Mouse (Mus musculus) midbrain, embryonic 15.5 days (tissue): Measurements from ENCODE around the gene Irf6. TPM values are rescaled to one million over a fixed set of nuclear protein-coding genes. Genes with fewer than 3 reads are reported as not detected.

Experiments
- ATAC-seq: fragments of 200-750 bp; cut with Nextera tagmentation; replicated peaks from 2 replicates; pipeline ENCODE4 v1.8.0; 2017; ENCODE audit warnings: moderate TSS enrichment
- H3K27ac ChIP-seq: fragments of 300-500 bp; sonication (generic); 2 replicates; pipeline ENCODE4 v1.5.1; 2015; ENCODE audit warnings: mild to moderate bottlenecking, inconsistent platforms
- H3K27me3 ChIP-seq: fragments of 300-500 bp; sonication (generic); replicated peaks from 2 replicates; pipeline ENCODE4 v1.6.1; 2015; ENCODE audit warnings: inconsistent platforms
- H3K36me3 ChIP-seq: fragments of 300-500 bp; sonication (generic); replicated peaks from 2 replicates; pipeline ENCODE4 v1.6.1; 2015; ENCODE audit warnings: inconsistent platforms
- H3K4me1 ChIP-seq: fragments of 300-500 bp; sonication (generic); 2 replicates; pipeline ENCODE4 v1.6.1; 2015; ENCODE audit warnings: inconsistent platforms
- H3K4me2 ChIP-seq: fragments of 300-500 bp; sonication (generic); 2 replicates; pipeline ENCODE4 v1.6.1; 2015; ENCODE audit warnings: inconsistent platforms, mild to moderate bottlenecking, moderate library complexity
- H3K4me3 ChIP-seq: fragments of 300-500 bp; sonication (generic); 2 replicates; pipeline ENCODE4 v1.5.1; 2015; ENCODE audit warnings: mild to moderate bottlenecking, inconsistent platforms
- H3K9ac ChIP-seq: fragments of 300-500 bp; sonication (generic); 2 replicates; pipeline ENCODE4 v1.6.1; 2015; ENCODE audit warnings: mild to moderate bottlenecking, inconsistent platforms
- H3K9me3 ChIP-seq: fragments of 300-500 bp; sonication (generic); 2 replicates; pipeline ENCODE4 v1.6.1; 2016; ENCODE audit warnings: inconsistent platforms
- WGBS: fragments of 180-500 bp; shearing (Covaris S2); methylation state at CpG from one replicate; pipeline ENCODE4 v1.1.7; 2015; ENCODE audit warnings: mixed read lengths; 5-methylcytosine and 5-hydroxymethylcytosine counted together
- polyA plus RNA-seq: library from polyadenylated mRNA; unstranded; fragments of >200 nt; fragmentation: Nextera tagmentation; extraction: Ambion mirVana; gene quantifications from 2 replicates; pipeline ENCODE4 v1.2.1, GENCODE M21; 2015

Gene Irf6
- polyA plus RNA-seq, 1 experiment from 2014 or later: 0.81 TPM

- H3K4me2 ChIP-seq: no peak overlapping the region
- no peaks in the 10 kb centered on the region for H3K9me3 ChIP-seq
- H3K9ac ChIP-seq: no peak overlapping the region
- no peak overlapping the region for H3K4me3 ChIP-seq
- peak overlapping the region; percentile 55; the same call in 1 of the 2 replicates for H3K27ac ChIP-seq
- ATAC-seq: no peak
- H3K4me1 ChIP-seq: peaks cover 8% of the 10 kb centered on the region; the same call in 1 of the 2 replicates
- H3K27me3 ChIP-seq: no peaks in the 10 kb centered on the region
- WGBS: 62% methylated on average over 3 of the region's 3 CpGs
- H3K36me3 ChIP-seq: no peaks in the 10 kb centered on the region
These were observed 36.9 kb downstream of the Irf6 start for GRCm38 (mm10) chr1:193189771-193190170.

DNA sequence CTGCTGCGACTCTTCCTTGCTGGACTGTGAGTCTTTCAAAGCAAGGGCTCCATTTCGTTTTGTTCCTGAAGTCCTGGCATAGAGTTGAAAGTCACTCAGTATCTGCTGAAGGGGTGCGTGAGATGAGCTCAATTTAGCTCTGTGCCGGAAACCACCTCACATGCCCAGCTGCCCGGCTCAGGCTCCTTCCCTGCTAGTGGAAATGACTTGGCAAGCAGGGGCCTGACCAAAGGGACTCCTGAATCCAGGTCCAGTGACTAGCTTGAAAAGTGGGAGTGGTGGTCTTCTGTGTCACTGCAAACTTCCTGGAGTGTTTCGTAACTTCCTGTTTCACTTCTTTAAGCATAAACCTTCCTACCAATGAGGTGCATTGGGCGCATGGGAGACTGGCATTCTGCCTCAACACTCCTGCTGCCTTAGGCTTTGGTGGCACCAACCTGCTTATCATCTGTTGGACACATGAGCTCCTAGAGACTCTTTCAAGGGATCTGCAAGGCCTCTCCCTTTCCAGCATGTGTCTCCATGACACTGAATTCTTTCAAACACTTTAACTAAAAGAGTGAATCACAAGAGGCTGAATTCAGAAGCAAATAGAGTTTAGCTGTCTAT lies 38.9 kb downstream of the Irf6 start:
- H3K4me3 ChIP-seq: no peak overlapping the region
- H3K4me1 ChIP-seq: peaks cover 8% of the 10 kb centered on the region; the same call in 1 of the 2 replicates
- WGBS: 86% methylated on average over 7 of the region's 7 CpGs
- H3K27ac ChIP-seq: no peak overlapping the region
- no peak overlapping the region for H3K4me2 ChIP-seq
- no peak for ATAC-seq
- no peaks in the 10 kb centered on the region for H3K9me3 ChIP-seq
- H3K27me3 ChIP-seq: no peaks in the 10 kb centered on the region
- H3K36me3 ChIP-seq: no peaks in the 10 kb centered on the region
- H3K9ac ChIP-seq: no peak overlapping the region

- no peak overlapping the region for H3K27ac ChIP-seq
- no peaks in the 10 kb centered on the region for H3K27me3 ChIP-seq
- H3K9ac ChIP-seq: no peak overlapping the region
- no peaks in the 10 kb centered on the region for H3K36me3 ChIP-seq
- no peak overlapping the region for H3K4me2 ChIP-seq
- WGBS: 89% methylated on average over 3 of the region's 3 CpGs
- no peaks in the 10 kb centered on the region for H3K9me3 ChIP-seq
- no peak for ATAC-seq
- no peak overlapping the region for H3K4me3 ChIP-seq
- peaks cover 2% of the 10 kb centered on the region; the same call in 1 of the 2 replicates for H3K4me1 ChIP-seq
These were observed 41.7 kb downstream of the Irf6 start for GRCm38 (mm10) chr1:193194416-193195140.

GRCm38 (mm10) chr1:193195169-193195810 lies 42.4 kb downstream of the Irf6 start:
- Histone ChIP-seq H3K27ac (no peak overlapping the region), H3K4me1 (no peaks in the 10 kb centered on the region), H3K9ac (no peak overlapping the region), H3K4me2 (no peak overlapping the region), H3K4me3 (no peak overlapping the region), H3K36me3 (no peaks in the 10 kb centered on the region), H3K9me3 (no peaks in the 10 kb centered on the region), H3K27me3 (no peaks in the 10 kb centered on the region)
- WGBS: 86% methylated on average over 3 of the region's 3 CpGs
- no peak for ATAC-seq

DNA sequence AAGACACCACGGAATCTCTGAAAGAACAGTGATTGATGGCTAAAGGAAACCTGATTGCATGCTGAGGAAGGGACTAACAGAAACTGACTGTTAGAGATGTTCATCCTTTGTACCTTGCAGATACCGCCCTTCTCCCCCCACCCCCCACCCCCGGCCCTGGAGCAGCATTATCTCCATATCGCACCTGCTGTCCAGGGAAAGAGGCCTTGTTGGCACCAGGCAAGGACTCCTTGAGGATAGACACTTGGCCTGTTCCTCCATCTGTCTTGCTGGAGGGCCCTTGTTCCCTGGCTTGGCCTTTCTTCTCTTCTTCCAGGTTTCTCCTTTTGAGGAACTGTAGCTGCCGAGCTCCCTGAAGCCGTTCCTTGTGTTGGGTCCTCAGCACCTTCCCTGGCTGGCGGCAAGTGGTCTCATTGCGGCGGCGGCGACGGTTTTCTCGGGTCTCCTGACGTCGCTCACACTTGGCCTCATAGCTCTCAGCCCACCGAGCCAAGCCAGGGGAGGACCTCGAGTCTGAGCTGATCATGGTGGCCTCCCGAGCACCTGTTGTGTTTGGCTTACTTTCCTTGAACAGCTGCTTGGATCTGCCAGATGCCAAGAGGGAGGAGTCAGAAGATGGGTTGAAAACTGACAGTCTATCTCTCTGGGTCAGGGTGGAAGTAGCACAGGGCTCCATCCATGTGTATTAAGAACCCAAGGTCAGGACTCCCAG lies 44.7 kb downstream of the Irf6 start:
- no peak for ATAC-seq
- no peak overlapping the region for H3K27ac ChIP-seq
- no peaks in the 10 kb centered on the region for H3K27me3 ChIP-seq
- no peak overlapping the region for H3K9ac ChIP-seq
- WGBS: 90% methylated on average over 18 of the region's 18 CpGs
- no peak overlapping the region for H3K4me3 ChIP-seq
- H3K4me2 ChIP-seq: no peak overlapping the region
- no peaks in the 10 kb centered on the region for H3K4me1 ChIP-seq
- H3K9me3 ChIP-seq: no peaks in the 10 kb centered on the region
- H3K36me3 ChIP-seq: no peaks in the 10 kb centered on the region

- H3K36me3 ChIP-seq: no peaks in the 10 kb centered on the region
- ATAC-seq: no peak
- H3K4me3 ChIP-seq: no peak overlapping the region
- 92% methylated on average over 2 of the region's 2 CpGs for WGBS
- no peaks in the 10 kb centered on the region for H3K9me3 ChIP-seq
- H3K27ac ChIP-seq: no peak overlapping the region
- no peak overlapping the region for H3K4me2 ChIP-seq
- no peaks in the 10 kb centered on the region for H3K27me3 ChIP-seq
- no peaks in the 10 kb centered on the region for H3K4me1 ChIP-seq
- no peak overlapping the region for H3K9ac ChIP-seq
These were observed 45.4 kb downstream of the Irf6 start for GRCm38 (mm10) chr1:193198312-193198711.

DNA sequence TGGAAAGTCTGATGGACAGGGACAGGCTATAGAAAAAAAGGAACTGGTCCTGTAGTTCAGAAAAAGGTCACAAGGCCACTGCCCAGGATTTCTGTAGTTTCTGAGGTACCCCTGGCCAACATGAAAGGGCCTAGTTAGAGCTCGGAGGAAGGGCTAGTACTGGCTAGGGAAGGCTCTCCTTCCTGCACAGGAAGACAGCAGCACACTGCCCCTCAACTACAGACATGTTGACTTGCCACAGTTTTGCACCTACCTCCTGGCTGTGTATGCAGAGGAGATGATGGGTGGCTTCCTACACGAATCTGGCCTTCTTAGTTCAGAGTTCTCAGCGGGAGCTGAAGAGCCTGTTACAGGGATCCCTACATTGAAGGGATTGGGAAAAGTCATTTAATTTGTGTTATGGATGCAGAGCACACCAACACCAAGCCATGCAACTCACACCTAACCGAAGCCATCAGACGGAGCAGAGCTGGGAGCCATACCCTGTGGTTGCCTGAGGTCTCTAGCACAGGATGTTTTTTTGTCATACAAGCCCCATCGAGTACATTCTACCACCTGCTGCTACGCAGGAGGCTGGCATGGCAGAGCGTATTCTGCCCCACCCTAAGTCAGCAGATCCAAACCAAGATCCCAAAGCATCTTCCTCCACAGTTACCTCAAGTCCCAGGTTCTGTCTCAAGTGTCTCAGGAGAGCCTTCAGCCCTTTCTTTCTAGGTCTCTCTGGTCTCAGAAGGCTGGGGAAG lies 47.9 kb downstream of the Irf6 start:
- no peaks in the 10 kb centered on the region for H3K4me1 ChIP-seq
- H3K27me3 ChIP-seq: no peaks in the 10 kb centered on the region
- no peaks in the 10 kb centered on the region for H3K9me3 ChIP-seq
- no peak for ATAC-seq
- H3K9ac ChIP-seq: no peak overlapping the region
- WGBS: 89% methylated on average over 8 of the region's 8 CpGs
- no peak overlapping the region for H3K4me2 ChIP-seq
- H3K36me3 ChIP-seq: no peaks in the 10 kb centered on the region
- no peak overlapping the region for H3K27ac ChIP-seq
- H3K4me3 ChIP-seq: no peak overlapping the region

DNA sequence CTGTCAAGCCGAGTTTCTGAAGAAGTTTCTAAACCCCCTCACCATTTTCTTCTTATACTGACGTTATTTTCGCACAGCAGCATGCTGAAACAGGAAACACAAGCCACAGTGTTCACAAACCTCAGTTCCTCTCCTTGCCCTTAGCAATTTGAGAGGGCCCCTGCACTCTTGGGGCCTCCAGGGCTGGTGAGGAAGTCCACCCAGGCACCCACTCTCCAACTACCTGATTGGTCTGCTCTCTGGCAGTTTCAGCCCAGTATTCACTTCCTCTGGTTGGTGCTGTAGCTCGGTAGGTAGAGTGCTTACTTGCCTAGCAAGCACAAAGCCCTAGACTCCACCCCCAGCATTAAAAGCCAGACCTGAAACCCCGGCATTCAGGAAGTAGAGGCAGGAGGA lies 48.5 kb downstream of the Irf6 start, which contains the start of gene Traf3ip3:
Traf3ip3 (minus strand) TSS at position 321 of the 396 bp plus-strand sequence.
- Histone ChIP-seq H3K27me3 (no peaks in the 10 kb centered on the region), H3K27ac (no peak within 1 kb of the TSS), H3K4me2 (no peak within 1 kb of the TSS), H3K36me3 (no peaks in the 10 kb centered on the region), H3K9ac (no peak within 1 kb of the TSS), H3K9me3 (no peaks in the 10 kb centered on the region), H3K4me1 (no peaks in the 10 kb centered on the region), H3K4me3 (no peak within 1 kb of the TSS)
- no peak for ATAC-seq
- WGBS: 71% methylated on average over 5 of the region's 5 CpGs

DNA sequence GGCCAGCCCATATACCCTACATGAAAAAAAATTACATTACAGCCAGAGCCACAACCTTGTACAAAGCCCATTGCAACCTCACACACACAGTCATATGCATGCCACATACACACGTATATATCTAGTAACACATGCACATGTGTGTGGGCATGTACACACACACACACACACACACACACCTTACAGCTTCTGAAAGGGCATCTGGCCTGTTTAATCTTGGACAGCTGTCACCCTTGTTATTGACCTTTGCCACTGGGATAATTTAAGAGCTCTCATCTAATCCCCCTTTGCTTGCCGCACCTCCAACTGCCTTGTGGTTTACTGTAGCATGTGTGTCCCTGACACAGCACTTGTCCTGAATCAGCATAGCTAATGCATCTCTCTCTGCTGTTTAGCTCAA lies 50.9 kb downstream of the Irf6 start:
- Histone ChIP-seq H3K9ac (no peak overlapping the region), H3K4me2 (no peak overlapping the region), H3K4me1 (no peaks in the 10 kb centered on the region), H3K36me3 (no peaks in the 10 kb centered on the region), H3K4me3 (no peak overlapping the region), H3K27me3 (no peaks in the 10 kb centered on the region), H3K9me3 (no peaks in the 10 kb centered on the region), H3K27ac (no peak overlapping the region)
- no peak for ATAC-seq
- WGBS: 80% methylated on average over 2 of the region's 2 CpGs

DNA sequence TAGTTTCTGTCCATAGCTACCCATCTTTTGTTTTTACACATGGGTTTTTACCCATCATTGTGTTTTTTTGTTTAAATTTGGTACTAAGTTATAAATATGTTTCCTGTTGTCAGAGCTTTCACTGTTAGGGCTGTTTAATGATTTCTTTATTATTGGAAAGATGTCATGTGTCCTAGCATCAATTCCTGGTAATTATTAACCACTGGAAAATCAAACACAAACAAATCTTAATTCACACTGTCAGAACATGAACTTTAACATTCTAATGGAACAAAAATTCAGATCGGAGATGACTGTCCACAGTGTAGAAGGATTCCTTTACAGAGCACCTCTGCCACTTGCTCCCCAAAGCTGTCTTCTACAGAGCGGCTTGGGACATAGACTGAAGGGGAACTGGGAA lies 52.5 kb downstream of the Irf6 start:
- Histone ChIP-seq H3K27me3 (no peaks in the 10 kb centered on the region), H3K9me3 (no peaks in the 10 kb centered on the region), H3K4me3 (no peak overlapping the region), H3K27ac (no peak overlapping the region), H3K4me1 (no peaks in the 10 kb centered on the region), H3K9ac (no peak overlapping the region), H3K36me3 (no peaks in the 10 kb centered on the region), H3K4me2 (no peak overlapping the region)
- ATAC-seq: no peak
- 96% methylated on average over 2 of the region's 2 CpGs for WGBS

DNA sequence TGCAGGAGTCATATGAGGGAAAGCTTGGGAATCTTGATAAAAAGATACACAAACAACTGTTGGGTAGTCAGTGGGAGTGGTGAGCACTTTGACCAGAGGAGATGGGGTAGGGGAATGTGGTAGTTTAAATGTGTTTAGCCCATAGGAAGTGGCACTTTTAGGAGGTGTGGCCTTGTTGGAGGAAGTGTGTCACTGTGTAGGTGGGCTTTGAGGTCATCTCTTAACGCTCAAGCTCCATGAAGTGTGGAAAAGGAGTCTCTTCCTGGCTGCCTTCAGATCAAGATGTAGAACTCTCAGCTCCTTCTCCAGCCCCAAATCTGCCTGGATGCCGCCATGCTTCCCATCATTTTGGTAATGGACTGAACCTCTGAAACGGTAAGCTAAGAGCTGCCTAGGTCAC lies 54.6 kb downstream of the Irf6 start, which contains the start of gene Lamb3:
Lamb3 (plus strand) TSS at position 197 of the 400 bp plus-strand sequence.
- H3K4me2 ChIP-seq: no peak within 1 kb of the TSS
- ATAC-seq: no peak
- WGBS: 95% methylated on average over 3 of the region's 3 CpGs
- no peak within 1 kb of the TSS for H3K9ac ChIP-seq
- no peak within 1 kb of the TSS for H3K4me3 ChIP-seq
- no peaks in the 10 kb centered on the region for H3K27me3 ChIP-seq
- H3K27ac ChIP-seq: no peak within 1 kb of the TSS
- no peaks in the 10 kb centered on the region for H3K36me3 ChIP-seq
- H3K9me3 ChIP-seq: no peaks in the 10 kb centered on the region
- no peaks in the 10 kb centered on the region for H3K4me1 ChIP-seq

GRCm38 (mm10) chr1:193208178-193208577 lies 55.3 kb downstream of the Irf6 start:
- no peaks in the 10 kb centered on the region for H3K27me3 ChIP-seq
- no peaks in the 10 kb centered on the region for H3K36me3 ChIP-seq
- H3K4me3 ChIP-seq: no peak overlapping the region
- H3K4me1 ChIP-seq: no peaks in the 10 kb centered on the region
- no peak overlapping the region for H3K4me2 ChIP-seq
- H3K27ac ChIP-seq: no peak overlapping the region
- H3K9me3 ChIP-seq: no peaks in the 10 kb centered on the region
- no peak for ATAC-seq
- no peak overlapping the region for H3K9ac ChIP-seq
- WGBS: 48% methylated on average over 2 of the region's 2 CpGs
